Mouse (Mus musculus) heart, adult 18-20 months (tissue): ENCODE data around the gene Srpx2. TPM values are rescaled to one million over a fixed set of nuclear protein-coding genes. Genes with fewer than 3 reads are reported as not detected.

ENCODE experiments used
- total RNA-seq, 2 experiments: library from RNA; stranded (reverse); gene quantifications; 2 replicates each; pipeline ENCODE4 v1.2.3; 2021

The Srpx2 gene
- total RNA-seq, 2 experiments from 2014 or later = 3.1 to 4.3 TPM

Other genes starting within 250 kb of the Srpx2 start
- 10 to 100 TPM in 1 of 2 experiments, 1 to 10 TPM in 1; 9.9 to 10.4 TPM for gene Pcdh19, start 219.4 kb upstream of the Srpx2 start, total RNA-seq
- not detected for gene Tnmd, start 57.4 kb upstream of the Srpx2 start, total RNA-seq
- gene Tspan6, start 10.0 kb upstream of the Srpx2 start, total RNA-seq = 1 to 10 TPM; 8.6 to 8.9 TPM
- 1 to 10 TPM; 1.7 to 2.2 TPM for gene Sytl4, start 73.4 kb downstream of the Srpx2 start, total RNA-seq
- 10 to 100 TPM; 10.7 to 11.2 TPM for gene Cstf2, start 150.8 kb downstream of the Srpx2 start, total RNA-seq